Mouse (Mus musculus) heart, adult 8-10 months (tissue): Measurements from ENCODE around the gene Ccnd3. TPM values are rescaled to one million over a fixed set of nuclear protein-coding genes. Genes with fewer than 3 reads are reported as not detected.

ENCODE experiments used
- DNase-seq: peaks from one replicate; pipeline ENCODE4 v3.0.0; 2022; ENCODE audit warnings: low spot score
- total RNA-seq, 4 experiments: library from RNA; stranded (reverse); gene quantifications; 2 replicates each; pipeline ENCODE4 v1.2.4; 2022

The Ccnd3 gene
- total RNA-seq, 4 experiments from 2014 or later: 74.4 to 82.2 (median 75.2) TPM

GRCm38 (mm10) chr17:47515180-47515844 is 10.5 kb downstream of the Ccnd3 start:
- DNase-seq: no peak

DNA sequence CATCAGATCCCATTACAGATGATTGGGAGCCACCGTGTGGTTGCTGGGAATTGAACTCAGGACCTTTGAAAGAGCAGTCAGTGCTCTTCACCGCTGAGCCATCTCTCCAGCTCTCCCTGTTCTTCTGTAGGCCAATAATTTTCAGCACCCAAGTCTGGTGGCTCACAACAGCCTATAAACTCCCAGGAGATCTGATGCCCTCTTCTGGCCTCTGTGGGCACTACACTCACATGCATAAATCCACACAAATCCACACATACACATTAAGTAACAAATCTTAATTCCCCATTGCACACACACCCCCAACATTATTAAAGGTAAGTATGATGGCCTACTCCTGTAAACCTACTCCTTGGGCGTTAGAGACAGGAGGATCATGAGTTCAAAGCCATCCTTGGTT is 11.4 kb downstream of the Ccnd3 start:
- DNase-seq: no peak

- DNase-seq: no peak
Observed at GRCm38 (mm10) chr17:47518205-47518604, 13.4 kb downstream of the Ccnd3 start.

GRCm38 (mm10) chr17:47521551-47522258 is 16.9 kb downstream of the Ccnd3 start:
- DNase-seq: peak; percentile 76

- no peak for DNase-seq
Observed at GRCm38 (mm10) chr17:47522536-47522935, 17.7 kb downstream of the Ccnd3 start.

DNA sequence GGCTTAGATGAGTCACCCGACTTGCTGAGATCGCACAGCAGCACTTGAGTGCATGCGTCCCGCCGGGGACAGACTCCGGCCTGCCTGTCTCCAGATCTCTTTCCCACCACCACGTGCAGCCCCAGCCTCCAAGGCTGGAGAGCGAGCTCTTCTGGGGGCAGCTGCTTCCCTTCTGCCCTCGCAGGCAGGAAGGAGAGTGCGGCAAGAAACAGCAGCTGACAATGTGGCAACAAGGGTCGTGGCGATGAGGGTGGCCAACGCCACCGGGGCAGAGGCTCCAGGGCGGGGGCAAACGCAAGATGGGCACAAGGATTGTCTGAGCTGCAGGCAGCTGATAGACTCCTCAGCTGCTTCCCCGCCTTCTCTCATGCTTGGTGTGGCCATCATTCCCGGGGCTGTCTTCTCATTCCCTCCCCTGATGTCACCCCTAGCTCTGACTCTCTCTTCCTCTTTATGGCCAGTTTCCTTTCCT is 18.4 kb downstream of the Ccnd3 start:
- peak; percentile 60 for DNase-seq

GRCm38 (mm10) chr17:47524055-47524454 is 19.2 kb downstream of the Ccnd3 start:
- DNase-seq: no peak

DNA sequence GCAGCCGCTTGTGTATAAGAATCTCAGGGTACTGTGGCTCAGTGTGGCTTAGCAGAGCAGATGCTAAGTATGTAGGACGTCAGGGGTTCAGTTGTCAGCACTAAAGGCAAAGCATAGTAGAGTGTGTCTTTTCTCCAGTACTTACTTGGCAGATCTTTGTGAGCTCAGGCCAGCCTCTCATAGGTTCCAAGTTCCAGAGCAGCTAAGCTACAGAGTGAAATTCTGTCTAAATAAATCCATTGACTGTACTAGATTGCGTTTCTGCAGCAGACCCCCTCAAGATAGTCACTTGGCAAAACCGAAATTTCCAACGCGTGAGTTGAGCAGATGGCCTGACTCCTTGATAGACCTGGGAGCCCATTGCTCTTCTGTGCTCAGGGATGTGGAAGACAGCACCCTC is 20.1 kb downstream of the Ccnd3 start:
- DNase-seq: no peak

- DNase-seq: no peak
Observed at GRCm38 (mm10) chr17:47526856-47527520, 22.1 kb downstream of the Ccnd3 start.

- DNase-seq: no peak
Observed at GRCm38 (mm10) chr17:47527581-47528300, 22.9 kb downstream of the Ccnd3 start.

GRCm38 (mm10) chr17:47528919-47529318 is 24.1 kb downstream of the Ccnd3 start:
- DNase-seq: no peak

- no peak for DNase-seq
Observed at GRCm38 (mm10) chr17:47529595-47529994, 24.7 kb downstream of the Ccnd3 start.

- no peak for DNase-seq
Observed at GRCm38 (mm10) chr17:47531387-47531818, 26.6 kb downstream of the Ccnd3 start.

- DNase-seq: no peak
Observed at GRCm38 (mm10) chr17:47532364-47532763, 27.5 kb downstream of the Ccnd3 start.

DNA sequence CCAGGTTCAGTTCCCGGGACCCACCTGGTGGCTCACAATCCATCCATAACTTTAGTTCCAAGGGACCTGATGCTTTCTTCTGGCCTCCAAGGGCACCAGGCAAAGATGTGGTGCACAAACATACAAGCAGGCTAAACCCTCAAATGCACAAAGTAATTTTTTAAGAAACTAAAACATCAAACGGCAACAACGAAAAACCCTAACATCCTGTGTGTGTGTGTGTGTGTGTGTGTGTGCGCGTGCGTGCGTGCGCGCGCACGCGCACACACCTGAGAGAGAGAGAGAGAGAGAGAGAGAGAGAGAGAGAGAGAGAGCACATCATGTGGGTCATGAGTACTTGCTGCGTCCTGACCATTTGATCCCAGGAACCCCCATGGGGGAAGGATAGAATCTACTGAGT is 28.8 kb downstream of the Ccnd3 start:
- no peak for DNase-seq

DNA sequence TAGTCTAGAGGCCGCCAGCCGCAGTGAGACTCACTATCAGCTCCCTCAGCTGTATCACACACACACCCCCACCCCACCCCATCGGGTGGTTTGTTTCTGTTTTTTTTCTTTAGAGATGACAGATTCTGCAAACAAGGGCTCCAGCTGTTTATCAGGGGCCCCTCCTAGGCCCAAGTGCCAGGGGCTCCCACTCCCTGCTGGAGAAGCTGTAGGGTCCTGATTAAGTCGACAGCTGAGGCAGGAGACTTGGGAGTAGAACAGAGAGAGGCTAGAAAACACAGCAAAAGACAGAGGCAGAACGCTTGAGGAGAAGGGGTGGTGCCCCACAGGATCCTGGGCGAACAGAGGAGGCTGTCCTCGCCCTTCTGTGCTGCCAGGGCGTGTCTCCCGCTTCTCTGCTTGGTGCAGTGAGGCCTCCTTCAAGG is 31.0 kb downstream of the Ccnd3 start:
- no peak for DNase-seq

GRCm38 (mm10) chr17:47538049-47538448 is 33.2 kb downstream of the Ccnd3 start:
- no peak for DNase-seq

- no peak for DNase-seq
Observed at GRCm38 (mm10) chr17:47539128-47539527, 34.3 kb downstream of the Ccnd3 start.

- no peak for DNase-seq
Observed at GRCm38 (mm10) chr17:47542061-47542460, 37.2 kb downstream of the Ccnd3 start.

DNA sequence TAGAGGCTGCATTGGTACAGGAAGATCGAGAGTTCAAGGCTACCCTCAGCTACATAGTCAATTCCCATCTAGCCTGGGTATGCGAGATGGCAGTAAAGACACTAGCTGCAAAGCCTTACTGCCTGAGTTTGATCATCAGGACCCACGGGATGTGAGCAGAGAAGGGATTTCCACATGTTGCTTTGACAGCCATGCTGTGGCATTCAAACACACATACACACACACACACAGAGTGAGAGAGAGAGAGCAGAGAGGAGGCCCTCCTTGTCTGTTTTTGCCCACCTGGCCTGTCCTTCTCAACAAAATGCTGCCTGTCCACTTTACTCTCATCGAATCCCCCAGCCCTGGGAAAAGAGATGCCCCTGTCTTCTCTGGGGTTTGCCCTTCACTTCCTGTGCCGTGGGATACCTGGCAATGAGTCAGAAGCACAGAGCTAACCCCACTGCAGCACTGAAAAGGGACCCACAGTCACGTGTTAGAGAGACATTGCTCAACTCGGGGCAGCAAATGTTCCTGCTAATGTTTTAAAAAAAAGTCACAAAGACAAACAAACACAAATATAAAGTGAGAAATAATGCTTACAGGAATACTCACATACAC is 38.3 kb downstream of the Ccnd3 start:
- DNase-seq: no peak

DNA sequence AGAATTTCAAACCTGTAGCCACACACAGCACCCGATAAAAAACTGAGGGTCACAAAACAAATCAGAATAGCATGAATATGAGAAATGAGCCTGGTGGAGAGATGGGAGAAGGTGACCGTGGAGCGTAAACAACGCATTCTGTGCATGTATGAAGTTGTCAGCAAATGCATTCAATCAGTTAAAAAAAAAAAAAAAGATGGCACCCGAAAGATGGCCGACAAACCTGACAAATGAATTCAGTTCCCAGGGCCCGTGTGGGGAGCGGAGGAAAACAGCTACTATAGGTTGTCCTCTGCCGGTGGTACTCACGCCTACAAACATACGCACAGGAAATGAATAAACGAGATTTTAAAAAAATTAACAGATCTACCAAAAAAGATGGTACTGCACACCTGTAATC is 40.3 kb downstream of the Ccnd3 start:
- no peak for DNase-seq
